Mouse (Mus musculus): ENCODE results near the gene Arhgap25.

DNA sequence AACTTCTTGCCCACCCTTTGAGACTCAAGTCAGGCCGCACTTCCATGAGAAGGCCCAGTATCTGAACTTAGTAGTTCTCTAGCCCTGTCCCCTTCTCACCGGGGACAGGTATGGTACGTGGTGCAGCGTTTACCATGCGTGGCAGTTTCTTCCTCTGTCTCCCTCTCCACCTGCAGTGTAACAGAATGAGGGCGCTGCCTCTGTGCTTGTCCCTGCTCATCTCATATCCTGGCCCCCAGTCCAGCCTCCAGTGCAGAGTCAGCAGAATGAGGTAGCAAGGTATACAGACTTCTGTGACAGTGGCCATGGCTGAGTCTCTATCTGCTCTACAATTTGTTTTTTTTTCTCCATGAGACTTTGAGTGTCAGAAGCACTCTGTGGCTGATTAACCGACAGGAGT lies 32.4 kb downstream of the Arhgap25 start:
- TF ChIP-seq CTCF (conservative IDR thresholded peaks at IDR 0.05; ENCODE audit: low read length) (no peak), POU5F1 (IDR thresholded peaks at IDR 0.05; ENCODE audit: borderline replicate concordance, low read length) (no peak), NANOG (IDR thresholded peaks at IDR 0.05; ENCODE audit: borderline replicate concordance, low read length) (no peak)

Measured in E14TG2a.4 (cell line).